Comparison of ENCODE assay signal across 9 mouse cellular contexts in the genomic region with DNA sequence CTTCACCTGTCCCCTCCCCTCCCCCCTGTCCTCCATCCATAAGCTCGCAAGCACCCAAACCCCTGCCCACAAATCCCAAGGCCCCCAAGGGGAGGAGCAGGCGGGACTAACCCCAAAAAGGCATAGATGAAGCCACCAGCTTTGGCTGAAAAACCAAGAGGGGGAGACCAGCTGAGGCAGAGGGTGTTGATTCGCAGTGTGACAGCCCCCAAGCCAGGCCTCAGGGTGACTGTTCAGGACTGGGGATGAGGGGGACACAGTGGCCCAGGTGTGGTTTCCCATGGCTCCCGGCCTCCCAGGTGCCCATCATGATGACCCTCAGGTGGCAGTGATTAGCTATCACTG. TPM values are rescaled to one million over a fixed set of nuclear protein-coding genes. Genes with fewer than 3 reads are reported as not detected.
DNase-seq lines count a peak whose midpoint lies in the region; ATAC-seq and TF ChIP-seq lines count a peak whose summit lies in the region.
"Had no signal": no experiment of that assay in that cellular context is flagged by ENCODE, and none has a peak within 500 bp of the region (broad histone marks: within the 10 kb centered on the region; RNA-seq: fewer than 3 reads in every experiment).

No protein-coding gene starts in this region.

- no peak overlapping the region for H3K4me3 ChIP-seq in hindbrain, embryonic 13.5 days
- H3K4me3 ChIP-seq in hindbrain, embryonic 16.5 days (ENCODE audit: low read length) = no peak overlapping the region
- no peak overlapping the region for H3K4me3 ChIP-seq in midbrain, postnatal 0 days (ENCODE audit: low read depth, low read length)
- H3K4me3 ChIP-seq in midbrain, embryonic 11.5 days (ENCODE audit: low read depth, low read length) = no peak overlapping the region
- no peak overlapping the region for H3K4me3 ChIP-seq in embryonic facial prominence, embryonic 15.5 days (replicated peaks)
- no peak overlapping the region for H3K4me3 ChIP-seq in small intestine, adult 2 months (ENCODE audit: low read depth, low read length)

- H3K9me3 ChIP-seq in hindbrain, embryonic 13.5 days = no peaks in the 10 kb centered on the region
- no peaks in the 10 kb centered on the region for H3K9me3 ChIP-seq in hindbrain, embryonic 16.5 days (ENCODE audit: control insufficient read depth, low read length)
- H3K9me3 ChIP-seq in midbrain, postnatal 0 days (ENCODE audit: low read length) = no peaks in the 10 kb centered on the region
- no peaks in the 10 kb centered on the region for H3K9me3 ChIP-seq in midbrain, embryonic 11.5 days (ENCODE audit: control insufficient read depth, low read length)
- H3K9me3 ChIP-seq in embryonic facial prominence, embryonic 15.5 days (replicated peaks) = no peaks in the 10 kb centered on the region

- WGBS in hindbrain, embryonic 13.5 days = 81% methylated on average over 4 of the region's 4 CpGs
- 74% methylated on average over 4 of the region's 4 CpGs for WGBS in hindbrain, embryonic 16.5 days
- WGBS in midbrain, postnatal 0 days = 89% methylated on average over 4 of the region's 4 CpGs
- WGBS in midbrain, embryonic 11.5 days = 82% methylated on average over 4 of the region's 4 CpGs
- 71% methylated on average over 4 of the region's 4 CpGs for WGBS in embryonic facial prominence, embryonic 15.5 days
- WGBS in small intestine, adult 2 months = 76% methylated on average over 4 of the region's 4 CpGs

- TF ChIP-seq CTCF in midbrain, postnatal 0 days (IDR thresholded peaks at IDR 0.05) = no peak
- TF ChIP-seq CTCF in small intestine, adult 2 months (IDR thresholded peaks at IDR 0.05; ENCODE audit: extremely low read depth, insufficient read length, insufficient replicate concordance, low read depth, low read length) = no peak

- DNase-seq in midbrain, postnatal 0 days (ENCODE audit: low spot score) = no peak
- DNase-seq in midbrain, embryonic 11.5 days (ENCODE audit: low spot score, missing footprints) = no peak
- no peak for DNase-seq in frontal cortex, postnatal 25 days (ENCODE audit: low spot score in 2 of 2)
- no peak for DNase-seq in left cerebral cortex, postnatal 36 days (ENCODE audit: low spot score in 2 of 2)
- DNase-seq: liver had no signal

- H3K27me3 ChIP-seq in hindbrain, embryonic 13.5 days = no peaks in the 10 kb centered on the region
- H3K27me3 ChIP-seq in hindbrain, embryonic 16.5 days (replicated peaks; ENCODE audit: control insufficient read depth, insufficient read depth, low read length) = no peaks in the 10 kb centered on the region
- H3K27me3 ChIP-seq in midbrain, postnatal 0 days (ENCODE audit: insufficient read depth, low read length) = no peaks in the 10 kb centered on the region
- no peaks in the 10 kb centered on the region for H3K27me3 ChIP-seq in midbrain, embryonic 11.5 days (ENCODE audit: control insufficient read depth, insufficient read depth, low read length)
- no peaks in the 10 kb centered on the region for H3K27me3 ChIP-seq in embryonic facial prominence, embryonic 15.5 days
- no peaks in the 10 kb centered on the region for H3K27me3 ChIP-seq in small intestine, adult 2 months (ENCODE audit: control insufficient read depth, insufficient read depth, low read length)

- intact Hi-C loops in left cerebral cortex, postnatal 36 days (cut with DNase I) = no loop called here

- H3K36me3 ChIP-seq in hindbrain, embryonic 13.5 days = peaks cover 96% of the 10 kb centered on the region
- peaks cover 22% of the 10 kb centered on the region for H3K36me3 ChIP-seq in hindbrain, embryonic 16.5 days (ENCODE audit: control insufficient read depth, insufficient read depth, low read length)
- peaks cover 63% of the 10 kb centered on the region for H3K36me3 ChIP-seq in midbrain, postnatal 0 days (ENCODE audit: insufficient read depth, low read length)
- peaks cover 26% of the 10 kb centered on the region for H3K36me3 ChIP-seq in midbrain, embryonic 11.5 days (ENCODE audit: control insufficient read depth, insufficient read depth, low read length)
- peaks cover 87% of the 10 kb centered on the region for H3K36me3 ChIP-seq in embryonic facial prominence, embryonic 15.5 days
- H3K36me3 ChIP-seq in small intestine, adult 2 months (ENCODE audit: control insufficient read depth, insufficient read depth, low read length) = peaks cover 55% of the 10 kb centered on the region

- H3K4me1 ChIP-seq in hindbrain, embryonic 13.5 days (replicated peaks) = peaks cover 13% of the 10 kb centered on the region
- no peaks in the 10 kb centered on the region for H3K4me1 ChIP-seq in hindbrain, embryonic 16.5 days (ENCODE audit: control insufficient read depth, insufficient read depth, low read depth, low read length)
- no peaks in the 10 kb centered on the region for H3K4me1 ChIP-seq in midbrain, postnatal 0 days (ENCODE audit: insufficient read depth, low read length)
- no peaks in the 10 kb centered on the region for H3K4me1 ChIP-seq in midbrain, embryonic 11.5 days (ENCODE audit: control insufficient read depth, insufficient read depth, low read length)
- peaks cover 17% of the 10 kb centered on the region for H3K4me1 ChIP-seq in embryonic facial prominence, embryonic 15.5 days
- peaks cover 14% of the 10 kb centered on the region for H3K4me1 ChIP-seq in small intestine, adult 2 months (ENCODE audit: control insufficient read depth, insufficient read depth, insufficient read length, low read length)

- no peak overlapping the region for H3K4me2 ChIP-seq in hindbrain, embryonic 13.5 days
- H3K4me2 ChIP-seq in hindbrain, embryonic 16.5 days (ENCODE audit: low read length) = no peak overlapping the region
- H3K4me2 ChIP-seq in midbrain, postnatal 0 days (ENCODE audit: low read depth, low read length, poor library complexity, severe bottlenecking) = no peak overlapping the region
- H3K4me2 ChIP-seq in midbrain, embryonic 11.5 days = no peak overlapping the region
- H3K4me2 ChIP-seq in embryonic facial prominence, embryonic 15.5 days (replicated peaks) = no peak overlapping the region

- ATAC-seq in hindbrain, embryonic 13.5 days (ENCODE audit: low FRiP score) = no peak
- no peak for ATAC-seq in hindbrain, embryonic 16.5 days
- no peak for ATAC-seq in midbrain, postnatal 0 days (ENCODE audit: low FRiP score)
- no peak for ATAC-seq in midbrain, embryonic 11.5 days (ENCODE audit: low FRiP score)
- ATAC-seq in embryonic facial prominence, embryonic 15.5 days (ENCODE audit: insufficient number of reproducible peaks, low FRiP score, low TSS enrichment, low read depth) = no peak

- no peak for TF ChIP-seq POLR2A in small intestine, adult 2 months (IDR thresholded peaks at IDR 0.05; ENCODE audit: low read depth, low read length)

- no peak overlapping the region for H3K9ac ChIP-seq in hindbrain, embryonic 13.5 days
- no peak overlapping the region for H3K9ac ChIP-seq in hindbrain, embryonic 16.5 days (ENCODE audit: low read depth, low read length)
- H3K9ac ChIP-seq in midbrain, postnatal 0 days (replicated peaks; ENCODE audit: low read length, poor library complexity, severe bottlenecking) = 0 out of 2 replicates have a peak overlapping the region, but pooled peaks have one; percentile 29
- H3K9ac ChIP-seq in midbrain, embryonic 11.5 days (ENCODE audit: low read length) = no peak overlapping the region
- no peak overlapping the region for H3K9ac ChIP-seq in embryonic facial prominence, embryonic 15.5 days

- H3K27ac ChIP-seq in hindbrain, embryonic 13.5 days = 0 out of 2 replicates have a peak overlapping the region, but pooled peaks have one; percentile 18
- no peak overlapping the region for H3K27ac ChIP-seq in hindbrain, embryonic 16.5 days (ENCODE audit: low read depth, low read length)
- 0 out of 2 replicates have a peak overlapping the region, but pooled peaks have one; percentile 7 for H3K27ac ChIP-seq in midbrain, postnatal 0 days (ENCODE audit: low read depth, low read length)
- H3K27ac ChIP-seq in midbrain, embryonic 11.5 days (ENCODE audit: low read depth, low read length) = no peak overlapping the region
- H3K27ac ChIP-seq in embryonic facial prominence, embryonic 15.5 days (replicated peaks) = peak overlapping the region; percentile 63
- H3K27ac ChIP-seq in small intestine, adult 2 months (ENCODE audit: insufficient read depth, low read depth, low read length) = peak overlapping the region; percentile 49

RNA-seq across cellular contexts. Expression of gene Idh2, which starts 23.4 kb away (rescaled TPM):
- 237 and 256 TPM in 2 replicates for polyA plus RNA-seq in hindbrain, embryonic 13.5 days (2015; fragmentation: Nextera tagmentation; extraction: Ambion mirVana)
- 215 and 225 TPM in 2 replicates for polyA plus RNA-seq in hindbrain, embryonic 16.5 days (2015; fragmentation: Nextera tagmentation; extraction: Ambion mirVana)
- 122 and 136 TPM in 2 replicates for total RNA-seq in midbrain, postnatal 0 days (2014; rRNA removed)
- 115 and 124 TPM in 2 replicates for polyA plus RNA-seq in midbrain, postnatal 0 days (2015; fragmentation: Nextera tagmentation; extraction: Ambion mirVana)
- 349 and 357 TPM in 2 replicates for polyA plus RNA-seq in midbrain, embryonic 11.5 days (2014; fragmentation: Nextera tagmentation; extraction: Ambion mirVana)
- 546 and 574 TPM in 2 replicates for polyA plus RNA-seq in embryonic facial prominence, embryonic 15.5 days (2015; fragmentation: Nextera tagmentation; extraction: Ambion mirVana)
- 57.2 and 82.3 TPM in 2 replicates for polyA plus RNA-seq in small intestine, adult 2 months (2012; rRNA removed)
- 10 to 100 TPM; 52.2 to 55.6 TPM for total RNA-seq in left cerebral cortex, postnatal 36 days (2021)

Comparison
In these comparisons a context has a peak if more than half of its experiments do, and no peak if none do; other contexts are left out.
1. H3K27ac ChIP-seq: peak in hindbrain, embryonic 13.5 days (single experiment), midbrain, postnatal 0 days (single experiment), embryonic facial prominence, embryonic 15.5 days (single experiment) and small intestine, adult 2 months (single experiment); none in hindbrain, embryonic 16.5 days (single experiment) and midbrain, embryonic 11.5 days (single experiment).